Mouse (Mus musculus) limb, embryonic 10.5 days (tissue): ENCODE results near the gene Rere. TPM values are rescaled to one million over a fixed set of nuclear protein-coding genes. Genes with fewer than 3 reads are reported as not detected.
A peak's percentile ranks its signal among the peaks of the same experiment; 100 is the strongest.
"Not testable (repeated sequence)": the region's sequence is repeated elsewhere in the genome, so short reads cannot be mapped to it uniquely, and the experiment has no call there.

Source experiments
- DNase-seq: peaks from one replicate; pipeline ENCODE4 v3.0.0-alpha.2; 2017; ENCODE audit warnings: low spot score
- H3K27ac ChIP-seq: fragments of 300-500 bp; sonication (generic); 2 replicates; pipeline ENCODE4 v1.5.1; 2016; ENCODE audit warnings: mild to moderate bottlenecking
- H3K27me3 ChIP-seq: fragments of 300-500 bp; sonication (generic); 2 replicates; pipeline ENCODE4 v1.6.1; 2016; ENCODE audit warnings: low read depth, mild to moderate bottlenecking; ENCODE audit not compliant: poor library complexity, severe bottlenecking
- H3K36me3 ChIP-seq: fragments of 300-500 bp; sonication (generic); 2 replicates; pipeline ENCODE4 v1.6.1; 2016; ENCODE audit warnings: mild to moderate bottlenecking, moderate library complexity
- H3K4me1 ChIP-seq: fragments of 300-500 bp; sonication (generic); 2 replicates; pipeline ENCODE4 v1.6.1; 2016
- H3K4me3 ChIP-seq: fragments of 300-500 bp; sonication (generic); 2 replicates; pipeline ENCODE4 v1.5.1; 2016; ENCODE audit warnings: mild to moderate bottlenecking, moderate library complexity
- H3K9me3 ChIP-seq: fragments of 300-500 bp; sonication (generic); replicated peaks from 2 replicates; pipeline ENCODE4 v1.6.1; 2016; ENCODE audit warnings: mild to moderate bottlenecking
- WGBS: fragments of 180-500 bp; shearing (Covaris S2); methylation state at CpG from one replicate; pipeline ENCODE4 v1.1.7; 2016; 5-methylcytosine and 5-hydroxymethylcytosine counted together
- polyA plus RNA-seq: library from polyadenylated mRNA; unstranded; fragments of >200 nt; fragmentation: Nextera tagmentation; extraction: Ambion mirVana; gene quantifications from 2 replicates; pipeline ENCODE4 v1.2.1, GENCODE M21; 2016

Rere gene
- polyA plus RNA-seq, 1 experiment from 2014 or later = 40.3 TPM

DNA sequence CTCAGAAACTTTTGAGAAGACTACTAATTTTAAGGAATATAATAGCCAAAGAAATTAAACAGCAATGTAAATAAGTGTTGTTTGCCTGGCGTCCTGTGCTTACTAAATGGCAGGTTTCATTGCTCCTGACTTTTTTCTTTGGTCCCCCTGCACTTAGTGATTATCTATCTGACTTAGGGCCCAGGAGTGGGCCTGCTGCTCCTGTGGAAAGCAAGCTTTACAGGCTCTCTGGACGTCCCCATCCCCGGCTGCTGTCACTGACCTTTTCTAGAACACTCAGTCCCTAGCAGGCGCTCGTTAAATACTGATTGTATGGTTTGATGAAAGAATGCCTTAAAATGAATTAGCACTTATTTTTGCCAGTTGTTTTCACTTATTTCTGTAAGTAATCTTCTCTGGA lies 179.6 kb downstream of the Rere start:
- Histone ChIP-seq H3K9me3 (no peaks in the 10 kb centered on the region), H3K4me3 (no peak overlapping the region), H3K27me3 (no peaks in the 10 kb centered on the region), H3K27ac (no peak overlapping the region), H3K4me1 (peaks cover 39% of the 10 kb centered on the region), H3K36me3 (0 out of 2 replicates have a peak, but pooled peaks cover 5% of the 10 kb centered on the region)
- WGBS = 63% methylated on average over 5 of the region's 5 CpGs
- DNase-seq = no peak

DNA sequence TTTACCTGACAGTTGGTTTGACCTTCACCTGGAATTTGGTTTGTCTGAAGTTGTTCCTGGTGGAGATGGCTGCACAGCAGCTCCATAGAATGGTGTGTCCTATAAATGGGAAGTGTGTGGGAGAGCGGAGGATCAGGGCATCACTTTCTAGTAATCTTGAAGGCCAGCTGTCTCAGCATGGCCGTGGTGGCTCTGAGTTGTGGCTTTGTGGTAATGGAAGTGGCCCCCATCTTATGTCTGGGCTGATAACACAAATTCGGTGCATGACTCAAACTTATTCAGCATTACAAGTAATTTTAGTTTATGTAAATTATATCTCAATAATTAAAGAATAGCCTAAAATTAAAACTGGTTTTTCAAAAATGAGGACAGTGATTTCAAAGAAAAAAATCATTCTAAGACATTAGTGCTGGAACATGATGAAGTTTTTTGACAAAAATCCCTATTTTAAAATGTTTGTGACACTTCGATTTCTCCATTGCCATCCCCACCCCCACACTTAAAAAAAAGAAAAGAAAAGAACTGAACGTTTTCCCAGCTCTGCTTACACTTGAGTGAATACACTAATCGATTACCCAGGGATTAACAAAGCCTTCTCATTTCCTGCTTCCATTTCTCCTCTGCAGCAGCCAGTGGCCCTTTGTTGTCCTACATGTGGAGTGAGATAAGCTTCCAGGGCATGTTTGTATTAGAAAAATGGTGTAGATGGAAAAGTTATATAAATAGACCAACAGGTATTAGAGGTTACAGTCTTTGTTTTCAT lies 180.2 kb downstream of the Rere start:
- Histone ChIP-seq H3K36me3 (0 out of 2 replicates have a peak, but pooled peaks cover 5% of the 10 kb centered on the region), H3K27ac (no peak overlapping the region), H3K4me3 (no peak overlapping the region), H3K4me1 (peaks cover 35% of the 10 kb centered on the region), H3K9me3 (no peaks in the 10 kb centered on the region), H3K27me3 (no peaks in the 10 kb centered on the region)
- DNase-seq = no peak
- 58% methylated on average over 6 of the region's 6 CpGs for WGBS

DNA sequence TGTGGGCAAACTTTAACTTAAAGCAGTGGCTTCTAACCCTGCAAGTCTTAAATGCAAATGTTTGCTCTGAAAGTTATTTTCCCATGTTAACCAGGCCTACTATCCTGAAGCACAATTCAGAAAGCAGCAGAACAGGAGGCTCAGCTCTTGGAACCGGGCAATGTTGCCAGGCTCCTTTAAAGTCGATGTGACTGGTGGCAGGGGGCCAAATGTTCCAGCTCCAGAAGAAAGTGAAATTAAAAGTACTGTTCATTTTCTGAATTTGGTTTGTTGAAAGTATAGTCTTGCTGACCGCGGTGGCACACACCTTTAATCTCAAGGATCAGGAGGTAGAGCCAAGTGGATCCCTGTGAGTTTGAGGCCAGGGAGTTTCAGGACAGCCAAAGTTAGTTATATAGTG lies 180.9 kb downstream of the Rere start:
- no peaks in the 10 kb centered on the region for H3K9me3 ChIP-seq
- 0 out of 2 replicates have a peak, but pooled peaks cover 9% of the 10 kb centered on the region for H3K36me3 ChIP-seq
- no peaks in the 10 kb centered on the region for H3K27me3 ChIP-seq
- DNase-seq = no peak
- H3K4me1 ChIP-seq = peaks cover 32% of the 10 kb centered on the region
- H3K27ac ChIP-seq = no peak overlapping the region
- 94% methylated on average over 4 of the region's 4 CpGs for WGBS
- H3K4me3 ChIP-seq = no peak overlapping the region

DNA sequence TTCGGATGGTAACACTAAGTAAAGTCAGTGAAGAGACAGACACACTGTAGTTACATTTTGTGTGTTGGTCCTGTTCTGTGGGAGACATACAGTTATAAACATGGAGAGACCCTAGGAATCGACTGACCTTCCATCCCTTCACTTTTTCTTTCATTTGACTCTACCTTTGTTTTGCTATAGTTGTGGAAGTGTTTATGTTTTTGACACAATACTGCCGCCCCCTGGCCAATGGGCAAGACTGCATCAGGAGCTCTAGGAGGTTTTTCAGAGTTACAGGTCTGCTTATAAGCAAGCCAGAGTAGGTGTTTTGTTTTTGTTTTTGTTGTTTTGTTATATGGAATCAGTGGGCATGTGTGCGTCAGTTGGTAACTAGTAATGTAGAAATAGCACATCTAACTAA lies 184.3 kb downstream of the Rere start:
- H3K9me3 ChIP-seq = no peaks in the 10 kb centered on the region
- H3K36me3 ChIP-seq = peaks cover 30% of the 10 kb centered on the region
- H3K4me1 ChIP-seq = peaks cover 20% of the 10 kb centered on the region
- no peak overlapping the region for H3K4me3 ChIP-seq
- H3K27ac ChIP-seq = no peak overlapping the region
- peak; percentile 70 for DNase-seq
- H3K27me3 ChIP-seq = no peaks in the 10 kb centered on the region
- WGBS = 57% methylated on average over 4 of the region's 4 CpGs

DNA sequence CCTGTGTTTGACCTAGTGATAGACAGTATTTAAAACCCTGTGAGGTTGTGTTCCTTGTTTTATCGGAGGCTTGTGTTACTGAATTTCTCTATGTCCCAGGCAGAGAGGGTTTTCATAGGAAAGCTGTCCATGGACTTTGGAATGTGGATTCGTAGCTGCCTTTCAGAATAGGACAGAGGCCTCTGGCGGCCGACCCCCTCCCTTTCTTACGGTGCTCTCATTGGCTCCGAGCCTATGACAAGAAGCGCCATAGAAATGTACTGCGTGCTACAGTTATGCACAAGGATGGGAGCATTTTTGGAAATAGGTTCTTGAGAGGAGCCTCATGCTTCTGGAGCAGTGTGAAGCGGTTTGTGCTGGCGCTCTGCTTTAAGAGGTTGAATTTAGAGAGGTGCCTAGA lies 187.8 kb downstream of the Rere start:
- Histone ChIP-seq H3K36me3 (peaks cover 54% of the 10 kb centered on the region), H3K27me3 (no peaks in the 10 kb centered on the region), H3K9me3 (no peaks in the 10 kb centered on the region), H3K27ac (no peak overlapping the region), H3K4me1 (0 out of 2 replicates have a peak, but pooled peaks cover 7% of the 10 kb centered on the region), H3K4me3 (no peak overlapping the region)
- no peak for DNase-seq
- 93% methylated on average over 10 of the region's 10 CpGs for WGBS

DNA sequence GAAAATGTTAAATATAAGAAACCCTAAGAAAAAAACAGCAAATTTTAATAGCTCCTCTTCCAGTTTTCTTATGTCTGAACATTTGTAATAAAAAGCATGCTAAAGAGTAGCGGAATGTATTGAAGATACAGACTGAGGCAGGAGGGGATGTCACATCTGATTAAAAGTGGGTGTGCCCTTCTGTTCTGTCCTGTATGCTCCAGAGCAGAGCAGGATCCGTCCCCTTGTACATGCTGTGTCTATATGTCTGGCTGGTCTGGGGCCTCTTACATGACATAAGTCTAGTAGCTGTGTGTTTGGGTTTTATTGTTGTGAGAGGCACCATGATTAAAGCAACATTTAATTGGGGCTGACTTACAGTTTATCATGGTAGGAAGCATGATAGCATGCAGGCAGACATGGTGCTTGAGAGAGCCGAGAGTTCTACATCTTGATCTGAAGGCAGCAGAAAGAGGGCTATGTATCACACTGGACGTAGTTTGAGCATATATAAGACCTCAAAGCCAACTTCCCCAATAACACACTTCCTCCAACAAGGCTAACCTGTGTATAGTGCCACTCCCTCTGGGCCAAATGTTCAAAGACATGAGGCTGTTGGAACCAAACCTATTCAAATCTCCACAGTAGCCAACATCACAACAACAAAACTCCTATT lies 189.4 kb downstream of the Rere start:
- Histone ChIP-seq H3K4me1 (0 out of 2 replicates have a peak, but pooled peaks cover 2% of the 10 kb centered on the region), H3K4me3 (no peak overlapping the region), H3K9me3 (no peaks in the 10 kb centered on the region), H3K27me3 (no peaks in the 10 kb centered on the region), H3K36me3 (peaks cover 66% of the 10 kb centered on the region), H3K27ac (no peak overlapping the region)
- WGBS = 96% methylated on average over 4 of the region's 4 CpGs
- no peak for DNase-seq

DNA sequence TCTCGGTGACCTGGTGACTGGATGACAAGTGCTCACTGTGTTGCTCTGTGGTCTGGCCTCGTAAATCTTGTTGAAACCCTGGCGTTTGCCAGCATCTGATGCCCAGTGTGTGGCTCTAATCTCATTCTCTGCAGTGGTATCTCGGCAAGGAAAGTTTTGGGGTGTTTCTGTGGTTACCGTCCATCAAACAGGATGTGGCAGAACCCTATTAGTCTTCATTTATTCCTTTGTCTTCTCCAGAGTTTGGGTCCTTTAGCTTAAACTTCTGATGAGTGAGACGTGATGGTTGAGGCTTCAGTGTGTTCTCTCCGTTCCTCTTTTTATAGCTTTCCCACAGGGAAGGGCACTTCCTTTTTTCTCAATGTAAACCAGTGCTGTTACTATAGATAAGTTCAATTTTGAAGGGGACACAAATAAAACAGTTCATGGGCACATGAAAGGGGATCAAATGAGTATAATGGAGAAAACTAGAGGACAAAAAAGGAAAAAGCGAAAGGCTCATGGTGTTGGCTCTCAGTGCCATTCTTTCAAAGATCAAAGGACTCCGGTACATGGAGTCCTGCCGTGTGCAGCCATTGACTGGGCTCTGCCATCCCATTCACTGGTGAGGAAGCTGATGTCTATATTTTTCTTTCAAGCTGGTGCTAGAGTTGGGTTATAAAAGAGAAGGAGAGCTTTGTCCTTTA lies 191.4 kb downstream of the Rere start:
- Histone ChIP-seq H3K27ac (no peak overlapping the region), H3K27me3 (no peaks in the 10 kb centered on the region), H3K36me3 (peaks cover 81% of the 10 kb centered on the region), H3K9me3 (no peaks in the 10 kb centered on the region), H3K4me3 (no peak overlapping the region), H3K4me1 (0 out of 2 replicates have a peak, but pooled peaks cover 2% of the 10 kb centered on the region)
- WGBS = 58% methylated on average over 10 of the region's 10 CpGs
- no peak for DNase-seq

DNA sequence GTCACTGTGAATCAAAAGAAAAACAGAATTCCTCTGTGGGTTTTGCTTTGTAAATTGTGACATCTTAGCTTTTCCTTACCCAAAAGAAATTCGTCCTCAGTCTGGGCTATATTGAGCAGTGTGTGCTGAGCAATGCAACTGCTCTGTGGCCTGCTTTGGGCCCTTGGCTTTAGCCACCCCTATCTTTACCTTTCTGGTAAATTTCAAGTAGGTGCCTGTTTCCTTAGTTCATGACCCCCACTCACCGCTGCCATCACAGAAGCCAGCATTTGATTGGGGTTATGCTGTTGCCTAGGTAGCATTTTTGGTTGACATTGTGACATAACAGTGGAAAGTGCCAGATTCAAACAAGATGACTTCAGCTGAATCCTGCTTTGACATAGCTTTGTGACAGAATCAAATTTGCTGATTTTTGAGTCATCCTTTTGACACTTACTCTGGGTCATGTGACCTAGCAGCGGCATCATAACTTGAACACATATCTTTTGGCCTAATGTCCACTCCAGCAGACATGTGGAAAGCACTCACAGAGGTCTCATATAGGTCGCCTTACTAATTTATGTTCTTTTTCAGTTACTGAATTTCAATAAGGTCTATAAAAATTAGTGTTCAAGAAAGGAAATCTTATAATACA lies 192.1 kb downstream of the Rere start:
- 93% methylated on average over 4 of the region's 4 CpGs for WGBS
- no peaks in the 10 kb centered on the region for H3K27me3 ChIP-seq
- no peak overlapping the region for H3K4me3 ChIP-seq
- no peak overlapping the region for H3K27ac ChIP-seq
- DNase-seq = no peak
- 0 out of 2 replicates have a peak, but pooled peaks cover 2% of the 10 kb centered on the region for H3K4me1 ChIP-seq
- no peaks in the 10 kb centered on the region for H3K9me3 ChIP-seq
- peaks cover 85% of the 10 kb centered on the region for H3K36me3 ChIP-seq

DNA sequence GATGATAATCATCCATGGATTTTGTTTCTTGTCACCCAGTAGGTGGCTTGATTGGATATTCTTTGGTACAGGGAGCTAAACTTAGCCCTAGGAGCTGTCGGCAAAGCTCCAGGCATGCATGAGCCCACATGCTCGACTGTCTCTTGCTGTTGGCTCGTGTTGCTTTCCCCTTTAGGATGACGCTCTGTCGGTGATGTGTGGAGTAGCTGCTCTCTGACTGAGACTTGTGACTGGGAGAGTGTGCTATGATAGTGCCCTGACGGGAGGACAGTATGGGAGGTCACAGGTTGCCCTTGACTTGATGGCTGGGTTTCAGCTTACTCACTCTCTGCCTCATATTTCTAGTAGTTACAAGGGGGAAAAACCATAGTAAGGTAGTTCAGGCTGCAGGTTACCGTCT lies 192.6 kb downstream of the Rere start:
- H3K4me1 ChIP-seq = 0 out of 2 replicates have a peak, but pooled peaks cover 2% of the 10 kb centered on the region
- no peak overlapping the region for H3K27ac ChIP-seq
- no peaks in the 10 kb centered on the region for H3K27me3 ChIP-seq
- H3K4me3 ChIP-seq = no peak overlapping the region
- no peak for DNase-seq
- 91% methylated on average over 7 of the region's 7 CpGs for WGBS
- H3K9me3 ChIP-seq = no peaks in the 10 kb centered on the region
- peaks cover 85% of the 10 kb centered on the region for H3K36me3 ChIP-seq

DNA sequence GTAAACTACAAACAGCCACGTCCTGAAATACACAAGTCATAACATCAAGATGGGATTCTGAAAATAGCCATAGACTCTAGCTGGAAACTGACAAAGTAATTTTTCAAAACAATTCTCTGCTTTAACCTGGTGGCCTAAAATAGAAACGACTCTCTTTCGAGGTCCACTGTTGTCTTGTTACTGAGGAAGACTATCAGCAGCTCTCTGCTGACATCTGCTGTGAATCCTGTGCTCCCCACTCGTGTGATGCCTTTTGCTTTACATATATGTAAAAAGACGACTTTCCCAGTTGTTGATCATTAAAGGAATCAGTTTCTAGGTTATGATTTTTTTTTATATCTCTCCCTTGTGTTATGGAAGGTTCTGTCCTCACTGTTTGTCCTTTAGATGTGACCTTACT lies 194.8 kb downstream of the Rere start:
- no peak for DNase-seq
- Histone ChIP-seq H3K9me3 (no peaks in the 10 kb centered on the region), H3K27ac (no peak overlapping the region), H3K27me3 (no peaks in the 10 kb centered on the region), H3K36me3 (peaks cover 85% of the 10 kb centered on the region), H3K4me1 (0 out of 2 replicates have a peak, but pooled peaks cover 2% of the 10 kb centered on the region), H3K4me3 (no peak overlapping the region)
- WGBS = 84% methylated on average over 5 of the region's 5 CpGs

DNA sequence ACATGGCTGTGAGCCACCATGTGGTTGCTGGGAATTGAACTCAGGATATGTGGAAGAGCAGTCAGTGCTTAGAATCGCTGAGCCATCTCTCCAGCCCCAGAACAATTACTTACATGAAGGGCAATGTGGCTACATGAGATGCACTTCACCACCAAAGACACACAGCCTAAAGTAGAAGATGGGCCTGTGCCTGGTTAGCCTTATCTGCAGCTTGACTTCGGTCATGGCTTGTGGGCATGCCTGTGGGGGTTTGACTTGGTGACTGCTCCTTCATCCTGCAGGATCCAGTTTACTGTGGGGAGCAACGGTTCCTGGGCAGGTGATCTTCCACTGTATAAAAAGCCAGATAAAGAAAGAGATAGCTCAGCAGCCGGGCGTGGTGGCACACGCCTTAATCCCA lies 196.6 kb downstream of the Rere start:
- no peaks in the 10 kb centered on the region for H3K27me3 ChIP-seq
- WGBS = 93% methylated on average over 6 of the region's 6 CpGs
- H3K27ac ChIP-seq = no peak overlapping the region
- no peaks in the 10 kb centered on the region for H3K4me1 ChIP-seq
- no peak overlapping the region for H3K4me3 ChIP-seq
- no peaks in the 10 kb centered on the region for H3K9me3 ChIP-seq
- H3K36me3 ChIP-seq = peaks cover 92% of the 10 kb centered on the region
- DNase-seq = no peak

DNA sequence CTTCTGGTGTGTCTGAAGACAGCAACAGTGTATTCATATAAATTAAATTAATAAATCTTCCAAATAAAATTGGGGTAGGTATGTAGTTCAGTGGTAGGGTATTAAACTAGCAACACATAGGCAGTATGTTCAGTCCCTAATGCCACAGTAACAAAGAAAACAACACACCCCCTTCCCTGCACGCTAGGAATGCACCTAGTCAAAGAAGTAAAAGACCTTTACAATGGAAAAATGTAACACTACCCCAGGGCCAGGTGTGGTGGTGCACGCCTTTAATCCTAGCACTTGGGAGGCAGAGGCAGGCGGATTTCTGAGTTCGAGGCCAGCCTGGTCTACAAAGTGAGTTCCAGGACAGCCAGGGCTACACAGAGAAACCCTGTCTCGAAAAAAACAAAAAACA lies 201.6 kb downstream of the Rere start:
- Histone ChIP-seq H3K36me3 (peaks cover 71% of the 10 kb centered on the region), H3K4me1 (peaks cover 21% of the 10 kb centered on the region)
- not testable (repeated sequence) for H3K27ac ChIP-seq, H3K27me3 ChIP-seq, DNase-seq, H3K4me3 ChIP-seq, H3K9me3 ChIP-seq
- 95% methylated on average over 5 of the region's 5 CpGs for WGBS
